Mouse (Mus musculus) left cerebral cortex, postnatal 36 days (tissue): ENCODE measurements around the gene Rgs7bp. TPM values are rescaled to one million over a fixed set of nuclear protein-coding genes. Genes with fewer than 3 reads are reported as not detected.
A peak's percentile ranks its signal among the peaks of the same experiment; 100 is the strongest.
"Not testable (repeated sequence)": the region's sequence is repeated elsewhere in the genome, so short reads cannot be mapped to it uniquely, and the experiment has no call there.

Experiments
- DNase-seq, 2 experiments: peaks; one replicate each; pipeline ENCODE4 v3.0.0; 2021 to 2022; ENCODE audit warnings: low spot score in 2 of 2, mixed read lengths in 1 of 2
- intact Hi-C: fragments of 180-260 bp; cut with DNase I; formaldehyde crosslinking; loops from one replicate; pipeline ENCODE4 v1.15.1; 2025
- total RNA-seq, 2 experiments: library from RNA; stranded (reverse); gene quantifications; 2 replicates each; pipeline ENCODE4 v1.2.3; 2021

Rgs7bp gene
- total RNA-seq, 2 experiments from 2014 or later, result 162 to 169 TPM

GRCm38 (mm10) chr13:104959733-104960132 lies 95.0 kb downstream of the Rgs7bp start:
- intact Hi-C loops, result loop anchor here (5.0 kb wide), 2 partner anchors 78 to 93 kb away; partner anchors contain the start of gene Rgs7bp
- DNase-seq, result peak in 1 of 2 experiments; percentile 3

GRCm38 (mm10) chr13:104947958-104948357 lies 106.8 kb downstream of the Rgs7bp start:
- DNase-seq, result peak; percentile 61 to 73
- intact Hi-C loops, result loop anchor here (5.0 kb wide), 3 partner anchors 104 to 429 kb away; partner anchors contain the start of gene Rgs7bp

GRCm38 (mm10) chr13:104940483-104940882 lies 114.2 kb downstream of the Rgs7bp start:
- no peak for DNase-seq
- intact Hi-C loops, result loop anchor here (5.0 kb wide), 1 partner anchor 307 kb away; no protein-coding TSS in a partner anchor

GRCm38 (mm10) chr13:104939856-104940255 lies 114.9 kb downstream of the Rgs7bp start:
- intact Hi-C loops, result loop anchor here (1.0 to 5.0 kb wide), 2 partner anchors 135 to 307 kb away; no protein-coding TSS in a partner anchor
- peak in 1 of 2 experiments; percentile 61 for DNase-seq

- DNase-seq, result no peak
- intact Hi-C loops, result loop anchor here (1.0 kb wide), 1 partner anchor 134 kb away; no protein-coding TSS in a partner anchor
Measured at GRCm38 (mm10) chr13:104938966-104939593, 115.7 kb downstream of the Rgs7bp start.

- intact Hi-C loops, result no loop called here
- no peak for DNase-seq
Measured at GRCm38 (mm10) chr13:104937759-104938158, 117.0 kb downstream of the Rgs7bp start.

GRCm38 (mm10) chr13:104936586-104936985 lies 118.1 kb downstream of the Rgs7bp start:
- intact Hi-C loops, result no loop called here
- no peak for DNase-seq

- intact Hi-C loops, result no loop called here
Measured at GRCm38 (mm10) chr13:104931635-104932532, 122.8 kb downstream of the Rgs7bp start.

GRCm38 (mm10) chr13:104930814-104931213 lies 123.9 kb downstream of the Rgs7bp start:
- DNase-seq, result no peak
- intact Hi-C loops, result no loop called here

More at GRCm38 (mm10) chr13:104931635-104932532, 122.8 kb downstream of the Rgs7bp start:
- no peak for DNase-seq

GRCm38 (mm10) chr13:104918663-104919062 lies 136.1 kb downstream of the Rgs7bp start:
- no peak for DNase-seq
- intact Hi-C loops, result no loop called here

GRCm38 (mm10) chr13:104916771-104917170 lies 138.0 kb downstream of the Rgs7bp start:
- DNase-seq, intact Hi-C loops: not testable (repeated sequence)

GRCm38 (mm10) chr13:104916106-104916505 lies 138.6 kb downstream of the Rgs7bp start:
- intact Hi-C loops, result no loop called here

GRCm38 (mm10) chr13:104914288-104914895 lies 140.3 kb downstream of the Rgs7bp start:
- intact Hi-C loops, result no loop called here
- no peak for DNase-seq

More at GRCm38 (mm10) chr13:104916106-104916505, 138.6 kb downstream of the Rgs7bp start:
- DNase-seq, result no peak

GRCm38 (mm10) chr13:104911626-104912025 lies 143.1 kb downstream of the Rgs7bp start:
- intact Hi-C loops, DNase-seq: not testable (repeated sequence)

GRCm38 (mm10) chr13:104911006-104911405 lies 143.7 kb downstream of the Rgs7bp start:
- DNase-seq, intact Hi-C loops: not testable (repeated sequence)

GRCm38 (mm10) chr13:104908691-104909090 lies 146.0 kb downstream of the Rgs7bp start:
- no peak for DNase-seq
- intact Hi-C loops, result no loop called here
